Mouse (Mus musculus) T-cell, adult 2 months (primary cell): ENCODE measurements at regions not wholly inside any gene's neighbourhood (a gene's known extent, or its start where the extent isn't known, plus 50 kb on each side); places are given as distances from the start of the nearest gene placed in this dataset.

ENCODE experiments used
- DNase-seq: peaks from one replicate; pipeline ENCODE4 v3.0.0; 2022; ENCODE audit warnings: low spot score

DNA sequence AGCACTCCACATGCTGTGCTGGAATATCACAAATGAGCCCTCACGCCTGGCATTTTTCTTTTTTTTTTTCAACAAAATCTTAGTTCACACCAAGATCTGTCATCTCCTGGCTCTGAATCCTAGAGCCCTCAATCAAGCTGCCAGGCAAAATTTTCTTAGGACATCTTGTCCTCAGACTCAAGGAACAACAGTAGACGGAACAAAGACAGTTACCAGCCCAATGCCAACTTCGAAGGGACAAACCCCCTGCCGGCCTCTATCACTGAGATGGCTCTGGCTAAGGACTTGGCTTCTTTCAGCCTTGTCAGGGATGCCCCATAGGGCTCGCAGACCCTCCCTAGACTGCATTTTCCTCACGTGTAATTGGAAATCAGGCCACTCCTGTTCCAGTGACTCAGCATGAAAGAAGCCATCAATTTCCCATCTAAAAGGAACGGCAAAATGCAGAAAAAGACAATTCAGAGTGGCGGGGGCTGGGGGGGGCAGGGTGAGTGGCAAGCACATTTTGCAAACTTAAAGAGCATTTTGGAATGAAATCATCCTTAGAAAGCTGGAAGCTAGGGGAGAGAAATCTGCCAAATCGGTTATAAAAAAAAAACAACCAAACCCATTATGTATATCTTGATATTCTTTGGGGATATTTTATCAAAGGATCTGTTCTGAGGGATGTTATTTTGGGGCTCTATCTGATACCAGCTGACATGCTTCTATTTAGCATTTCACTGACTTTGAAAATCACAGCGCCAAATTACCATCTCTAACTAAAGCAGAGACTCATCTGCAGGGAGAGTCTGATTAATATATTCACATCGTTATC lies 116.1 kb upstream of the Sulf2 start:
- DNase-seq = no peak

DNA sequence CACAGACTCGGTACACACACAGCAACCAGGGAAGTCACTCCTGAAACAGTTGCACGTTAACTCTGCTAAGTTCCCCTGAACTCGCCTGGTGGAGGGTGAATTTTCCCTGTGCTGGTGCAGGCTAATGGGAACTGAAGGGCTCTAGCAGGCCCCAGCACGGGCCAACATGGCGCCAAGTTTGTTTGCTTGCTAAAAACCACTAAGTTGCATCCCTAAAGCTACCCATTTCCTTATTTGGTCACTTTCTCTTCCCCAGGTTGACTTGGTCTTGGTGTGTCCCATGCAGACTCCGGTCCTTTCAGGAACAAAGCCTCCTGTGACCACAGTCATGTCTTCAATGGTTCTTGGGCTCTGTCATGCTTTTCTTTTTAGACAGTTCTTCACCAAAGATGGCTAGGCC lies 114.5 kb upstream of the Sulf2 start:
- no peak for DNase-seq

GRCm38 (mm10) chr2:166266915-166267314 lies 111.5 kb upstream of the Sulf2 start:
- no peak for DNase-seq

GRCm38 (mm10) chr2:166266507-166266906 lies 111.0 kb upstream of the Sulf2 start:
- no peak for DNase-seq

DNA sequence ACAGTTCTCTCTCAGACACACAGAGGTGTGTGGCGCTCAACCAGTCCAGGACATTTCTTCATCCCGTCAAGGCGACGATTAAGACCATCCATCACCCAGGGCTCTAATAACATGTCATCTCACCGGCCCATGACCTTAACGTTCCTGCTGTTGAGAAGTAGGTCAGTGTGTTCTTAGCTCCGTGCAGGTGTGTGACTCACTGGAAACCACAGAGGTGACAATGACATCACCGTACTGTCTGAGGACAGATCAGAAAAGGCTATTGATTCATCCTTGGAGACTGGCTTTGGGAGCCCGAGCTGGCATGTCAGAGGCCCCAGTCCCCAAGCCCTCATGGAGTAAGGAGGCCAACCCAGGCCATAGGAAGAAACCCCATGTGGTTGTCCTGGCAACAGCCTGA lies 109.3 kb upstream of the Sulf2 start:
- DNase-seq = peak; percentile 13

DNA sequence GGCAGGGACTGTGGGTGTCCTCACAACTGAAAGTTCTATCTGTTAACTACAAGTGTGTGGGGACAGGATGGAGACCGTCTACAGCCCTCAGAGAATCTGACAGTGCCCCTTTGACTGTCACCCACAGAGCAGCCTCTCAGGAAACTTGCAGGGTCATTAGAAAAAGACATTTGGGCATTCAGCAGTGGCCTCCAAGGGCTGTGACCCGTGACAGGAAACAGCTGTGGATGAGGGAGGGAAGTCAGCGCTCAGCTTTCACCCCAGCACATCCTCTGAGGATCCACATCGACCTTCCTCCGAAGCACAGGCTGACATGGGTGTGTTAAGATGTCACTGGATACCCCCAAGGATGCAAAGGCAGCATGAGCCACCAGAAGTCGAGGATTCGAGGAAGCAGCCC lies 106.3 kb upstream of the Sulf2 start:
- DNase-seq = no peak

DNA sequence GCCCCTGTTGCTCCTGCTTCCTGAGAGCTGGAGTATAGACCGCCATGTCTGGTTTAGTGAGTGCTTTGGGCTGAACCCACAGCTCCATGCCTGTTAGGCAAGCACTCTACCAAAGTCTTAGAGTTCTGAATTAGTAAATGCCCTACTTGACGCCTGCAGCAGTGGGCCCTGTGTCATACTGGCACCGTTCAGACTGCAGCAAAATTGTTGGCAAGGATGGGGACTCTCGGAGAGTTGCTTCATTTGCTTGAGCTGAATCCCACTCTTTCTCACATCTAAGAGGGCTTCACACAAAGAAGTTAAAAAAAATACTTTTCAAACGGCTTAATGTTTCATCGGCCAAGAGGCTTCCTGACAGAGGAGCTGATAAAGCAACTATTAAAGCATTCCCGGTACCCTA lies 105.6 kb upstream of the Sulf2 start:
- no peak for DNase-seq

- DNase-seq = no peak
Observed at GRCm38 (mm10) chr2:166258771-166259180, 103.3 kb upstream of the Sulf2 start.

DNA sequence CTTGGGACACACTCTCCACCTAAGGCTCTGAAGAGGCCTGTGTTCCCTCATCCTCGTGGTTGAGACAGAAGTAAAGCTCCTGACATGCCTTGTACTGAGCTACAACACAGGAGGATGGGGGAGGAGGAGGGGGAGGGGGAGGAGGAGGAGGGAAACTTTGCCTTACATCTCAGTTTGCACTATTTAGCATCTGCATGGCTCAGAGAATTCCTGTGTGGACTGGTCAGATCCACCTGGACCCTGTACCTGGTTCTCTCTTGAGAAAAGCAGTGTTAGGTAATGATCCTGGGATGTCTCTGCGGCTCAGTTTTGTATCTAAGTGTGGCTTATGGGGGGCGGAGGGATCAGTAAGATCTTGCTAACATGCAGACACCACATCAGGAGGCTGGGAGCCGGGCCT lies 102.2 kb upstream of the Sulf2 start:
- no peak for DNase-seq

DNA sequence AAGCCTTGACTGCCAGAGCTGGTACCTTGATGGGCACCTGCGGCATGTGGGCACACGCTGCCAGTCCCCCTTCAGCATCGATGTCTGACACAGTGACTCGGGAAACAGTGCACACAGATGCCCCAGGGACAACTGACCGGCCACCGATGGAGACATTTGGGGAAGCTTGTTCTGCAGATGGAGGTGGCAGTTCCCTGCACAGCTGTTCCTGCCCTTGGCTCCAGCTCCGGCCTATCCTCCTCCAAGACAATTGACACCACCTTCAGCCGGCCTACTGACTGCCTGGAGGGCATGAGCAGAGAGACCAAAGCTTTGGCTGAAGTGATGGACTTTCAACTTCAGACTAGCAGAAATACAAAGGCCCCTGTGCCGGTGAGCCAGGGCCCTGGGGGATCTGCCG lies 100.7 kb upstream of the Sulf2 start:
- DNase-seq = no peak

- no peak for DNase-seq
Observed at GRCm38 (mm10) chr2:166254581-166254980, 99.1 kb upstream of the Sulf2 start.

GRCm38 (mm10) chr2:166252107-166252506 lies 96.6 kb upstream of the Sulf2 start:
- DNase-seq = no peak

DNA sequence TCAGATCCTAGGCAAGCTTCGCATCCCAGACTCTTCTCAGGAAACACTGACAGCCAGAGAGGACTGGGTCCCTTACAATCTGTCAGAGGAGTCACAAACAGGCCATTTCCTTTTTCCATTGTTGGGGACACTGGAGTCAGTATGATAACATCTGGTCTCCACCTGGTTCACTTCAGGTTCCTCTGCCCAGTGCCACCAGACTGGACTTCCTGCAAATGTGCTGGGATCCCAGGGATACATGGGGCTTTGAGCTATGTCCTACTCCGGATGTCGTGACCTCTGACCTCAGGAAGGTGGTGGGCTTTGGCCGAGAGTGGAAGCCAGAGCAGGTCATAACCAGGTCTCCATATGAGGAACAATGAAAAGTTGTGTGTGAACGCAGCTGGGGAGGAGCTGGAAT lies 96.0 kb upstream of the Sulf2 start:
- DNase-seq = no peak

- no peak for DNase-seq
Observed at GRCm38 (mm10) chr2:166250571-166250970, 95.1 kb upstream of the Sulf2 start.

DNA sequence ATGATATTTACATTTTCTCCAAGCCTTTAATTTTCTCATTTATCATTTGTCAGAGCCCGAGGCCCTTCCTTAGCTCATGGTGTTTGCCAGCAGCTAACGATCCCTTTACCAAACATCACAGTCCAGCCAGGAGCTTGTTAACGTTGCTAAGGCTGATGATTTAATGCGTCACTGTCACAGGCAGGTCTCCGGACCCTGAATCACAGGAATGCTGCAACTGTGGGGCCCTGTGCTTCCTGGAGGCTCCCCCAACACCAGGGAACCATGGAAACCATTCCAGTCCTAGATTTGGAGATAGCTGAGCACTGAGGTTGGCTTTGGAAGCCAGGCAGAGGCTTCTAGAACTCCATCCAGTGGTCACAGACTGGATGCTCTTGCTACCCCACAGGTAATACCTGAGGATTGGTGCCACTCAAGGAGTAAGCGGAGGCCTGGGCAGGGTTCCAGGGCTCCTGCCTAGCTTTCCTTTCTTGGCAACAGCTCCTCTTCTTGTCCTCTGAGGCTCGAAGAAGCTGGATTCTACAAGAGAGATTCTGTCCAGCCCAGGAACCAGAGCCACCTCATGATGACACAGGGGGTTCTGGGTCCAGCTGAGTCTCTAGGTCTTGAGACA lies 94.0 kb upstream of the Sulf2 start:
- DNase-seq = no peak

GRCm38 (mm10) chr2:166246401-166247189 lies 91.1 kb upstream of the Sulf2 start:
- DNase-seq = no peak

GRCm38 (mm10) chr2:166245219-166245618 lies 89.8 kb upstream of the Sulf2 start:
- no peak for DNase-seq

GRCm38 (mm10) chr2:166242786-166243521 lies 87.5 kb upstream of the Sulf2 start:
- DNase-seq = no peak

DNA sequence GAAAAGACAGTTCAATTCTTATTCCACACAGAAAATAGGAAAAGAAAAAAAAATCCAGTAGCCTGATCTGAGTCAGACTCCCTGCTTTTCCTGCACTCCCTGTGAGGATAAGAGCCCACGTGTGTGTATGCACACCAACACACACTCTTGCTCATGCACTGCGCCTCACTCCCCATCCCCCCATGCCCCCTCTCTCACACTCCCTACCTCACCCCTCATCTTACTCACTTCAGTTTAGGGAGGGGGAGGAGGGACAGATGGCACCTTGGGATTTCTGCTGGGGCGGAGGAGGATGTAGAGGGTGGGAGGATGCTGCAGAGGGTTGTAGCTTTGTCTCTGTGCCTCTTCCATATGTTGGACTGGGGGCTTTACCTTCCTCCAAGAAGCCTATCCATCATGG lies 85.8 kb upstream of the Sulf2 start:
- no peak for DNase-seq

DNA sequence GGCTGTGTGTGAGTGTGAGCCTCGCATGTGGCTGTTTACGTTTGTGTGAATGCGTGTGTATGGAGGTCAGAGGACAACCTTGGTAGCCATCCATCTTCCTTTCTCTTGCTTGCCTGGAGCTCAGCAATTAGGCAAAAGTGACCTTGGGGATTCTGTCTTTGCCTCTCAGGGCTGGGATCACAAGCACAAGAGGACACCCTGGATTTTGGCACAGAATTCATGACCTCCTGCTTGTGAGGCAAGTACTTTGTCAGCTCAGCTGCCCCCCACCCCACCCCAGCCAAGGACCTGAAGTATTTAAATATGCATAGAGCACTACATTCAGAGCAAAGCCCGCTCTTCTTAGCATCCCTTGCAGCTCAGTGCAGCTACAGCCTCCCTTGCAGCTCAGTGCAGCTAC lies 84.6 kb upstream of the Sulf2 start:
- no peak for DNase-seq

DNA sequence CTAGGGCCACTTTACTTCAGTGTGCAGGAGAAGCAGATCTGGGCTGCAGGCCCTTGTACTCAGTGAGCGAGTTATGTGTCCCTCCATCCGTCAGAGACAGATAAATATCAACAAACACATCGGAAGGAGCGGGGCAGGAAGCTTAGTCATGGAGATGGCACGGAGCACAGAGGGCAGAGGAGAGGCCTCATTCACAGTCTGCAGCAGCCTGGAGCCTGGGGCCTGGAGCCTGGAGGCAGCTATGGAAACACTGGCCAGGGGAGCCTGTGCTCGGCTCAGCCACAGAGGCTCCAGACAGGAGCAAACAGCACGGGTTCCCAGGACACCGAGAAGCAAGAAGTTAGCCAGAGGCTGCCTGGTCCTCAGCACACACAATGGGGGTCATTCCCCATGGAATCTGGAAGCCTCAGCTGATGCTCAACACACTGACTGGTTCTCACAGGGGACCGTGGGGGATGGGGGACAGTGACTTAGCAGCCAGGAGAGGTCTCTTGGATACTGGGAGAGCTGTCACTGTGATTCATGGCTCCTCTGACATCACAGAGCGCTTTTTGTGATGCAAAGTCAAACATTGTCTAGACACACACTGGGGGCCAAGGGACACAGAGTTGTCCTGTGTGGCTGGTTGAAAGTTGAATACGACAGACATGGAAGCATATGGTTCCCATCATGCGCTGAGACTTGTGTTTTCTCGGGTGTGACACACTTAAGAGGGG lies 82.2 kb upstream of the Sulf2 start:
- DNase-seq = no peak

- DNase-seq = no peak
Observed at GRCm38 (mm10) chr2:166236102-166236501, 80.6 kb upstream of the Sulf2 start.
